Mouse (Mus musculus) retina, postnatal 7 days (tissue): ENCODE measurements around the gene Trrap.

ENCODE experiments used
- DNase-seq: peaks from one replicate; pipeline ENCODE4 v3.0.0-alpha.2; 2012; ENCODE audit warnings: low read depth, low spot score

Gene Trrap

GRCm38 (mm10) chr5:144780654-144781053 is 13.1 kb downstream of the Trrap start:
- no peak for DNase-seq

- no peak for DNase-seq
Measured at GRCm38 (mm10) chr5:144786464-144786863, 18.9 kb downstream of the Trrap start.

- no peak for DNase-seq
Measured at GRCm38 (mm10) chr5:144793374-144793773, 25.8 kb downstream of the Trrap start.

GRCm38 (mm10) chr5:144794687-144795086 is 27.2 kb downstream of the Trrap start:
- no peak for DNase-seq

GRCm38 (mm10) chr5:144797116-144797515 is 29.6 kb downstream of the Trrap start:
- no peak for DNase-seq

GRCm38 (mm10) chr5:144803066-144803465 is 35.5 kb downstream of the Trrap start:
- DNase-seq = no peak

- no peak for DNase-seq
Measured at GRCm38 (mm10) chr5:144804181-144804580, 36.6 kb downstream of the Trrap start.

- DNase-seq = no peak
Measured at GRCm38 (mm10) chr5:144806931-144807330, 39.4 kb downstream of the Trrap start.

- no peak for DNase-seq
Measured at GRCm38 (mm10) chr5:144828365-144829102, 61.0 kb downstream of the Trrap start.

GRCm38 (mm10) chr5:144829631-144830030 is 62.1 kb downstream of the Trrap start:
- DNase-seq = no peak

- DNase-seq = no peak
Measured at GRCm38 (mm10) chr5:144831840-144832469, 64.4 kb downstream of the Trrap start.

- peak; percentile 23 for DNase-seq
Measured at GRCm38 (mm10) chr5:144836100-144836499, 68.6 kb downstream of the Trrap start.

- no peak for DNase-seq
Measured at GRCm38 (mm10) chr5:144845352-144845751, 77.8 kb downstream of the Trrap start.

GRCm38 (mm10) chr5:144848735-144849134 is 81.2 kb downstream of the Trrap start:
- DNase-seq = no peak

GRCm38 (mm10) chr5:144849932-144850331 is 82.4 kb downstream of the Trrap start:
- DNase-seq = no peak

GRCm38 (mm10) chr5:144851820-144852219 is 84.3 kb downstream of the Trrap start:
- DNase-seq = no peak

- no peak for DNase-seq
Measured at GRCm38 (mm10) chr5:144853931-144854330, 86.4 kb downstream of the Trrap start.

- no peak for DNase-seq
Measured at GRCm38 (mm10) chr5:144855936-144856335, 88.4 kb downstream of the Trrap start.

GRCm38 (mm10) chr5:144858527-144858926 is 91.0 kb downstream of the Trrap start:
- DNase-seq = no peak

- no peak for DNase-seq
Measured at GRCm38 (mm10) chr5:144859284-144859683, 91.8 kb downstream of the Trrap start.

GRCm38 (mm10) chr5:144860913-144861312 is 93.4 kb downstream of the Trrap start:
- no peak for DNase-seq

GRCm38 (mm10) chr5:144866923-144867322 is 99.4 kb downstream of the Trrap start:
- DNase-seq = no peak

GRCm38 (mm10) chr5:144869466-144869865 is 101.9 kb downstream of the Trrap start:
- DNase-seq = no peak
